Mouse (Mus musculus): ENCODE data around the gene Pak3. TPM values are rescaled to one million over a fixed set of nuclear protein-coding genes. Genes with fewer than 3 reads are reported as not detected.

Gene Pak3
- polyA plus RNA-seq, 1 experiment from 2014 or later: 11.7 TPM

DNA sequence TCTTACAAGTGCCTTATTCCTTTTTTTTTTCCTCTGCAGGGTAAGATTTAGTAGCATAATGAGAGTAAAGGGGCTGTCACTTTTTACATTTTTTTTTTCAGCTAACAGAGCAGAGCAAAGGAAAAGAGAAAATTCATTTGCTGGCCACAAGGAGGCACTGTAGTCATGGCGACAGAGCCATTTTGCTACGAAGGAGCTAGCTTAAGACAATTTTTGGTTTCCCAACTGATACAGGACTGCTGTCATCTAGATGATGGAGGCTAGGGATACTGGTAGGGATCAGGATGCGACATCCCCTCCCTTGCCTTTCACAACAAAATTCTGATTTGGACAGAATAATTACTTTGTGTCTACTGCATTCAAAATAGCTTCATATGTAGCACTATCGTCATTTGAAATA is 217.6 kb downstream of the Pak3 start:
- DNase-seq: peak; percentile 62
- no peak for ATAC-seq (ENCODE audit: insufficient read depth)
- 41% methylated on average over 4 of the region's 4 CpGs for WGBS

GRCm38 (mm10) chrX:143739171-143739570 is 220.8 kb downstream of the Pak3 start:
- no peak overlapping the region for H3K9ac ChIP-seq
- peak; percentile 77 for DNase-seq
- ATAC-seq (ENCODE audit: insufficient read depth): no peak
- no peak overlapping the region for H3K4me3 ChIP-seq (ENCODE audit: low read depth, low read length)
- no peak overlapping the region for H3K4me2 ChIP-seq
- H3K4me1 ChIP-seq (ENCODE audit: insufficient read depth): no peaks in the 10 kb centered on the region
- H3K36me3 ChIP-seq (ENCODE audit: insufficient read depth): no peaks in the 10 kb centered on the region
- peak; percentile 59 for TF ChIP-seq CTCF (IDR thresholded peaks at IDR 0.05; ENCODE audit: low read depth)
- 17% methylated on average over 2 of the region's 2 CpGs for WGBS
- H3K27me3 ChIP-seq (ENCODE audit: insufficient read depth, low read length): no peaks in the 10 kb centered on the region
- H3K9me3 ChIP-seq (ENCODE audit: low read depth, low read length): no peaks in the 10 kb centered on the region
- no peak overlapping the region for H3K27ac ChIP-seq (ENCODE audit: low read depth)

More for the DNA sequence above, 217.6 kb downstream of the Pak3 start:
- H3K9me3 ChIP-seq (ENCODE audit: low read depth, low read length): no peaks in the 10 kb centered on the region
- no peaks in the 10 kb centered on the region for H3K27me3 ChIP-seq (ENCODE audit: insufficient read depth, low read length)
- no peak overlapping the region for H3K4me3 ChIP-seq (ENCODE audit: low read depth, low read length)
- H3K4me2 ChIP-seq: no peak overlapping the region
- no peak overlapping the region for H3K27ac ChIP-seq (ENCODE audit: low read depth)
- H3K36me3 ChIP-seq (ENCODE audit: insufficient read depth): no peaks in the 10 kb centered on the region
- H3K9ac ChIP-seq: no peak overlapping the region
- no peaks in the 10 kb centered on the region for H3K4me1 ChIP-seq (ENCODE audit: insufficient read depth)
- peak; percentile 67 for TF ChIP-seq CTCF (IDR thresholded peaks at IDR 0.05; ENCODE audit: low read depth)

DNA sequence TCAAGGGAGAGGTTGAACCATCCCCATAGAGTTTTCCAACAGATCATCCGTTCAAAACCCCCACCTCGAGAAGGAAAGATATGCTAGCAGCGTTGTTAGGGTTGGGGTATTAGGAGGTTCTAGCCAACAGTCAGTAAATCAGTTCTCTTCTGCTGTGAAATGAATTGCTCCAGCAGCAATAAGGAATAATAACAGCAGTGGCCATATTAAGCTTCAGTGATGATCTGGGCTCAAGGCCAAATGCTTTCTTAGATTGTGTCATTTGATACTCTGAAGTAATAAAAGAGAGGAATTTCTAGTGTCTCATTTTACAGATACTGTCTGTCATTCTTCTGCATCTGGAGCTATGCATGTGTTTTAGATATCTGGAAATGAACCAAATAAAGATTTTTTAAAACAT is 244.2 kb downstream of the Pak3 start:
- peak; percentile 76 for DNase-seq
- Histone ChIP-seq H3K9me3 (ENCODE audit: low read depth, low read length) (no peaks in the 10 kb centered on the region), H3K4me2 (no peak overlapping the region), H3K4me3 (ENCODE audit: low read depth, low read length) (no peak overlapping the region), H3K27me3 (ENCODE audit: insufficient read depth, low read length) (no peaks in the 10 kb centered on the region), H3K36me3 (ENCODE audit: insufficient read depth) (no peaks in the 10 kb centered on the region), H3K27ac (ENCODE audit: low read depth) (no peak overlapping the region), H3K4me1 (ENCODE audit: insufficient read depth) (no peaks in the 10 kb centered on the region), H3K9ac (no peak overlapping the region)
- ATAC-seq (ENCODE audit: insufficient read depth): peak; percentile 49; the same call in 1 of the 2 replicates
- no peak for TF ChIP-seq CTCF (IDR thresholded peaks at IDR 0.05; ENCODE audit: low read depth)
- WGBS: 41% methylated on average over 3 of the region's 3 CpGs

GRCm38 (mm10) chrX:143815948-143816347 is 297.6 kb downstream of the Pak3 start:
- TF ChIP-seq CTCF (IDR thresholded peaks at IDR 0.05; ENCODE audit: low read depth): no peak
- H3K9ac ChIP-seq: no peak overlapping the region
- peaks cover 4% of the 10 kb centered on the region; the same call in 1 of the 2 replicates for H3K36me3 ChIP-seq (ENCODE audit: insufficient read depth)

DNA sequence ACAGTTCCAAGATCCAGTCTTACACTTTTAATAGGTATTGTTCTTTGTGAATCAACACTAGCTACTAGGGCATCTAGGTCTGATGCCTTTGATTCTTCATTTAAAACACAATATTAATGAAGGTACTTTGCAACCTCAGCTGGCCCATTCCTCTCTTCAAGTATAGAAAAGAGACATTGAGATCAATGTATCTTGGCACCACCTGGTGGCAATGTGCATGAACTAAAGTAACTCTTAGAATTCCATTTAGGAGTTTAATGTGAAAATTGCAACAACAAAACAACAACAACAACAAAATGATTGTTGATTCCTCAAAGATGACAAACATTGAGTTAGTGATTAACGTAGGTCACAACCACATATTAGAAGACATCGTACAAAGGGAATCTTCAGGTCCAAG is 300.6 kb downstream of the Pak3 start:
- DNase-seq: peak; percentile 12
- 81% methylated on average over 2 of the region's 2 CpGs for WGBS
- H3K9ac ChIP-seq: no peak overlapping the region
- TF ChIP-seq CTCF (IDR thresholded peaks at IDR 0.05; ENCODE audit: low read depth): peak; percentile 38
- H3K9me3 ChIP-seq (ENCODE audit: low read depth, low read length): no peaks in the 10 kb centered on the region
- no peak overlapping the region for H3K4me3 ChIP-seq (ENCODE audit: low read depth, low read length)
- H3K36me3 ChIP-seq (ENCODE audit: insufficient read depth): peaks cover 4% of the 10 kb centered on the region; the same call in 1 of the 2 replicates
- no peaks in the 10 kb centered on the region for H3K4me1 ChIP-seq (ENCODE audit: insufficient read depth)
- H3K27ac ChIP-seq (ENCODE audit: low read depth): no peak overlapping the region
- H3K4me2 ChIP-seq: no peak overlapping the region
- no peak for ATAC-seq (ENCODE audit: insufficient read depth)
- H3K27me3 ChIP-seq (ENCODE audit: insufficient read depth, low read length): no peaks in the 10 kb centered on the region

More at GRCm38 (mm10) chrX:143815948-143816347, 297.6 kb downstream of the Pak3 start:
- H3K4me2 ChIP-seq: no peak overlapping the region
- H3K4me1 ChIP-seq (ENCODE audit: insufficient read depth): no peaks in the 10 kb centered on the region
- H3K4me3 ChIP-seq (ENCODE audit: low read depth, low read length): no peak overlapping the region
- H3K27me3 ChIP-seq (ENCODE audit: insufficient read depth, low read length): no peaks in the 10 kb centered on the region
- WGBS: 79% methylated on average over 1 of the region's 1 CpGs
- H3K27ac ChIP-seq (ENCODE audit: low read depth): no peak overlapping the region
- no peaks in the 10 kb centered on the region for H3K9me3 ChIP-seq (ENCODE audit: low read depth, low read length)
- ATAC-seq (ENCODE audit: insufficient read depth): no peak
- DNase-seq: no peak

DNA sequence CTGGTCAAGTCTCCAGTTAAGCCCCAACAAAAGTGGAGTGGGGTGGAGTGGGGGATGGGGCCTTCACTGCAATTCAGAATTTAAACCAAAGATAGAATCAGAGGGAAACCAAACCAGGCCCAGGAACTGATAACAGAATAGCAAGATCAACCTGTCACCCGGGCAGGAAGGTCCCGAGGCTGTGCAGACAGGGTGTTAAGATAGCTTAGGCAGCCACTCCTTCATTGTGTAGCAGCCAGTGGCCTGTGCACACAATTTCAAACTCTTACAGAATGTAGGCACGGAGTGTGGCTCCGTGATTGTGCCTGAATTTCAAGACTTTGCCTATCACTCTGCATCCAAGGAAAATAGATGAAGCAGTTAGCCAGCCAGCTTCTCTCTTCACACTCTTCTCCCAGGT is 308.1 kb downstream of the Pak3 start:
- Histone ChIP-seq H3K27me3 (ENCODE audit: insufficient read depth, low read length) (no peaks in the 10 kb centered on the region), H3K27ac (ENCODE audit: low read depth) (peak overlapping the region; percentile 65), H3K4me1 (ENCODE audit: insufficient read depth) (no peaks in the 10 kb centered on the region), H3K4me2 (peak overlapping the region; percentile 55), H3K4me3 (ENCODE audit: low read depth, low read length) (peak overlapping the region; percentile 43), H3K9me3 (ENCODE audit: low read depth, low read length) (no peaks in the 10 kb centered on the region), H3K9ac (peak overlapping the region; percentile 45), H3K36me3 (ENCODE audit: insufficient read depth) (no peaks in the 10 kb centered on the region)
- no peak for ATAC-seq (ENCODE audit: insufficient read depth)
- no peak for TF ChIP-seq CTCF (IDR thresholded peaks at IDR 0.05; ENCODE audit: low read depth)
- peak; percentile 21 for DNase-seq
- WGBS: 21% methylated on average over 4 of the region's 4 CpGs

DNA sequence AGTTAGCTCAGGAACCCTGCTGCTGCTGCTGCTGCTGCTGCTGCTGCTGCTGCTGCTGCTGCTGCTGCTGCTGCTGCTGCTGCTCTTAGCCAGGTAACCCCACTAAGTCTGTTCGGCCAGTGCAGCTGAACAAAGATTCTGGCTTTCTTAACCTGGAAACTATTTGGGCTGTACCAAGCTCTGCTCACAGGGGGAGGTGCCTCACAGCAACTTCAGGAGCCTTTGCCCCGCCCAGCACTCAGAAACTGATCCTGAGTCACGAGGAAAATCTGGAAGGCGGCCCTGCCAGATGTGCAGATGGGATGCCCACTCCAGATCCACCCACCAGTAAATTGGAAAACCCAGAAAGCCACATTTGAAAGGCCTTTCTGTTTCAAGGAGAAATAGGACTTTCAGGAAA is 308.8 kb downstream of the Pak3 start, which contains the start of gene Capn6:
Capn6 (minus strand) TSS at position 203 of the 400 bp plus-strand sequence.
- Histone ChIP-seq H3K9ac (peak within 1 kb of the TSS; percentile 45), H3K27ac (ENCODE audit: low read depth) (peak within 1 kb of the TSS; percentile 65), H3K4me1 (ENCODE audit: insufficient read depth) (no peaks in the 10 kb centered on the region), H3K9me3 (ENCODE audit: low read depth, low read length) (no peaks in the 10 kb centered on the region), H3K27me3 (ENCODE audit: insufficient read depth, low read length) (no peaks in the 10 kb centered on the region), H3K4me3 (ENCODE audit: low read depth, low read length) (peak within 1 kb of the TSS; percentile 43), H3K4me2 (peak within 1 kb of the TSS; percentile 55), H3K36me3 (ENCODE audit: insufficient read depth) (no peaks in the 10 kb centered on the region)
- ATAC-seq (ENCODE audit: insufficient read depth) (peak; percentile 87), DNase-seq (peak; percentile 85)
- TF ChIP-seq CTCF (IDR thresholded peaks at IDR 0.05; ENCODE audit: low read depth): no peak
- WGBS: 18% methylated on average over 4 of the region's 4 CpGs
